In genomic region chr17:86713591-86713990, GRCm38 (mm10) we compare ENCODE assay signal across 12 mouse cellular contexts. TPM values are rescaled to one million over a fixed set of nuclear protein-coding genes. Genes with fewer than 3 reads are reported as not detected.
A peak's percentile ranks its signal among the peaks of the same experiment; 100 is the strongest.
DNase-seq lines count a peak whose midpoint lies in the region; ATAC-seq and TF ChIP-seq lines count a peak whose summit lies in the region.
"Had no signal": no experiment of that assay in that cellular context is flagged by ENCODE, and none has a peak within 500 bp of the region (broad histone marks: within the 10 kb centered on the region; RNA-seq: fewer than 3 reads in every experiment).

No protein-coding gene starts in this region.

- no peak for DNase-seq in intestine, embryonic 14.5 days (ENCODE audit: low spot score)
- DNase-seq in embryo, embryonic 11 days = peak; percentile 63
- DNase-seq in lung, postnatal 4 days = peak; percentile 40 to 58
- no peak for DNase-seq in midbrain, postnatal 0 days (ENCODE audit: low spot score)
- DNase-seq in c-Kit-positive CD71-positive TER-119-positive erythroid progenitor cells, embryonic 14.5 days (ENCODE audit: low spot score) = no peak
- no peak for DNase-seq in thymus, adult 2 months
- DNase-seq: cerebellum, postnatal 25 days; liver, embryonic 13.5 days had no signal

- H3K27ac ChIP-seq in intestine, embryonic 14.5 days (ENCODE audit: low read depth) = no peak overlapping the region
- no peak overlapping the region for H3K27ac ChIP-seq in intestine, postnatal 0 days (ENCODE audit: low read depth, low read length)
- no peak overlapping the region for H3K27ac ChIP-seq in intestine, embryonic 16.5 days (ENCODE audit: low read length)
- no peak overlapping the region for H3K27ac ChIP-seq in midbrain, postnatal 0 days (ENCODE audit: low read depth, low read length)
- H3K27ac ChIP-seq in thymus, adult 2 months (ENCODE audit: control insufficient read depth, insufficient read depth, low read length) = no peak overlapping the region
- H3K27ac ChIP-seq: heart, embryonic 15.5 days; liver, embryonic 13.5 days had no signal

- 7% methylated on average over 8 of the region's 8 CpGs for WGBS in intestine, embryonic 14.5 days
- 16% methylated on average over 8 of the region's 8 CpGs for WGBS in intestine, postnatal 0 days
- 10% methylated on average over 8 of the region's 8 CpGs for WGBS in intestine, embryonic 16.5 days
- 28% methylated on average over 8 of the region's 8 CpGs for WGBS in midbrain, postnatal 0 days
- WGBS in thymus, adult 2 months = 65% methylated on average over 8 of the region's 8 CpGs

- no peak overlapping the region for H3K9ac ChIP-seq in intestine, embryonic 14.5 days (ENCODE audit: low read length)
- H3K9ac ChIP-seq in intestine, postnatal 0 days (ENCODE audit: low read depth, low read length) = no peak overlapping the region
- H3K9ac ChIP-seq in intestine, embryonic 16.5 days (ENCODE audit: low read depth, low read length) = no peak overlapping the region
- H3K9ac ChIP-seq in midbrain, postnatal 0 days (replicated peaks; ENCODE audit: low read length, poor library complexity, severe bottlenecking) = no peak overlapping the region
- H3K9ac ChIP-seq: heart, embryonic 15.5 days; liver, embryonic 13.5 days had no signal

- no peak overlapping the region for H3K4me2 ChIP-seq in intestine, embryonic 14.5 days (ENCODE audit: low read length)
- H3K4me2 ChIP-seq in intestine, postnatal 0 days (replicated peaks; ENCODE audit: low read depth) = no peak overlapping the region
- H3K4me2 ChIP-seq in intestine, embryonic 16.5 days (ENCODE audit: low read depth, low read length) = no peak overlapping the region
- H3K4me2 ChIP-seq in midbrain, postnatal 0 days (ENCODE audit: low read depth, low read length, poor library complexity, severe bottlenecking) = no peak overlapping the region
- H3K4me2 ChIP-seq: heart, embryonic 15.5 days; liver, embryonic 13.5 days had no signal

- peak; percentile 50; the same call in 1 of the 2 replicates for ATAC-seq in intestine, embryonic 14.5 days (replicated peaks; ENCODE audit: low FRiP score, low TSS enrichment, low read depth)
- no peak for ATAC-seq in intestine, postnatal 0 days
- ATAC-seq in intestine, embryonic 16.5 days = peak; percentile 46; the same call in 1 of the 2 replicates
- no peak for ATAC-seq in midbrain, postnatal 0 days (ENCODE audit: low FRiP score)

- no peak for TF ChIP-seq POLR2A in thymus, adult 2 months (IDR thresholded peaks at IDR 0.05; ENCODE audit: control insufficient read depth, extremely low read depth, insufficient read depth, low read length, poor library complexity)

- no peak overlapping the region for H3K4me3 ChIP-seq in intestine, embryonic 14.5 days (ENCODE audit: low read depth, low read length)
- no peak overlapping the region for H3K4me3 ChIP-seq in intestine, postnatal 0 days (ENCODE audit: low read depth, low read length)
- no peak overlapping the region for H3K4me3 ChIP-seq in intestine, embryonic 16.5 days (ENCODE audit: low read length)
- no peak overlapping the region for H3K4me3 ChIP-seq in midbrain, postnatal 0 days (ENCODE audit: low read depth, low read length)
- no peak overlapping the region for H3K4me3 ChIP-seq in thymus, adult 2 months (ENCODE audit: control insufficient read depth, insufficient read depth, low read length)
- H3K4me3 ChIP-seq: heart, embryonic 15.5 days; liver, embryonic 13.5 days had no signal

- 0 out of 2 replicates have a peak, but pooled peaks cover 3% of the 10 kb centered on the region for H3K4me1 ChIP-seq in intestine, embryonic 14.5 days (replicated peaks; ENCODE audit: control insufficient read depth, insufficient read depth, low read length)
- H3K4me1 ChIP-seq in intestine, postnatal 0 days (replicated peaks; ENCODE audit: control insufficient read depth, insufficient read depth, low read length) = peaks cover 5% of the 10 kb centered on the region; the same call in 1 of the 2 replicates
- peaks cover 7% of the 10 kb centered on the region; the same call in 1 of the 2 replicates for H3K4me1 ChIP-seq in intestine, embryonic 16.5 days (ENCODE audit: control insufficient read depth, insufficient read depth, low read length)
- H3K4me1 ChIP-seq in midbrain, postnatal 0 days (ENCODE audit: insufficient read depth, low read length) = no peaks in the 10 kb centered on the region
- H3K4me1 ChIP-seq in thymus, adult 2 months (replicated peaks; ENCODE audit: control insufficient read depth, insufficient read depth, low read length) = peaks cover 12% of the 10 kb centered on the region

- H3K9me3 ChIP-seq in intestine, embryonic 14.5 days (ENCODE audit: control insufficient read depth, low read length) = no peaks in the 10 kb centered on the region
- no peaks in the 10 kb centered on the region for H3K9me3 ChIP-seq in intestine, postnatal 0 days (ENCODE audit: control insufficient read depth)
- H3K9me3 ChIP-seq in intestine, embryonic 16.5 days (ENCODE audit: control insufficient read depth, low read length) = no peaks in the 10 kb centered on the region
- H3K9me3 ChIP-seq in midbrain, postnatal 0 days (ENCODE audit: low read length) = no peaks in the 10 kb centered on the region
- H3K9me3 ChIP-seq: heart, embryonic 15.5 days; liver, embryonic 13.5 days had no signal

- H3K36me3 ChIP-seq in intestine, embryonic 14.5 days (ENCODE audit: control insufficient read depth, insufficient read depth, low read length) = no peaks in the 10 kb centered on the region
- no peaks in the 10 kb centered on the region for H3K36me3 ChIP-seq in intestine, postnatal 0 days (ENCODE audit: control insufficient read depth, insufficient read depth)
- H3K36me3 ChIP-seq in intestine, embryonic 16.5 days (ENCODE audit: control insufficient read depth, insufficient read depth, low read length) = no peaks in the 10 kb centered on the region
- no peaks in the 10 kb centered on the region for H3K36me3 ChIP-seq in midbrain, postnatal 0 days (ENCODE audit: insufficient read depth, low read length)
- no peaks in the 10 kb centered on the region for H3K36me3 ChIP-seq in thymus, adult 2 months (ENCODE audit: control insufficient read depth, insufficient read depth, low read length)
- H3K36me3 ChIP-seq: heart, embryonic 15.5 days; liver, embryonic 13.5 days had no signal

- TF ChIP-seq CTCF in intestine, postnatal 0 days (IDR thresholded peaks at IDR 0.05; ENCODE audit: low read depth) = no peak
- TF ChIP-seq CTCF in midbrain, postnatal 0 days (IDR thresholded peaks at IDR 0.05) = no peak
- TF ChIP-seq CTCF in thymus, adult 2 months (IDR thresholded peaks at IDR 0.05; ENCODE audit: borderline replicate concordance, control insufficient read depth, extremely low read depth, insufficient read depth, low read length, poor library complexity) = no peak

- no peaks in the 10 kb centered on the region for H3K27me3 ChIP-seq in intestine, embryonic 14.5 days (replicated peaks; ENCODE audit: control insufficient read depth, insufficient read depth, low read length)
- no peaks in the 10 kb centered on the region for H3K27me3 ChIP-seq in intestine, postnatal 0 days (replicated peaks; ENCODE audit: control insufficient read depth, insufficient read depth, low read length)
- H3K27me3 ChIP-seq in intestine, embryonic 16.5 days (replicated peaks; ENCODE audit: control insufficient read depth, insufficient read depth, low read length) = no peaks in the 10 kb centered on the region
- no peaks in the 10 kb centered on the region for H3K27me3 ChIP-seq in midbrain, postnatal 0 days (ENCODE audit: insufficient read depth, low read length)
- H3K27me3 ChIP-seq in thymus, adult 2 months (ENCODE audit: control insufficient read depth, insufficient read depth, low read length) = no peaks in the 10 kb centered on the region
- H3K27me3 ChIP-seq: CH12.LX; heart, embryonic 15.5 days; liver, embryonic 13.5 days had no signal

RNA-seq across cellular contexts. Expression of gene Epas1, which starts 39.9 kb away (rescaled TPM):
- 7.7 TPM in 2 replicates for polyA plus RNA-seq in intestine, embryonic 14.5 days (2014; fragmentation: Nextera tagmentation; extraction: Ambion mirVana)
- polyA plus RNA-seq in intestine, postnatal 0 days (2015; fragmentation: Nextera tagmentation; extraction: Ambion mirVana) = 7.4 and 8.7 TPM in 2 replicates
- 4.0 and 4.7 TPM in 2 replicates for polyA plus RNA-seq in intestine, embryonic 16.5 days (2015; fragmentation: Nextera tagmentation; extraction: Ambion mirVana)
- 17.5 and 21.5 TPM in 2 replicates for total RNA-seq in midbrain, postnatal 0 days (2014; rRNA removed)
- polyA plus RNA-seq in midbrain, postnatal 0 days (2015; fragmentation: Nextera tagmentation; extraction: Ambion mirVana) = 6.0 and 6.3 TPM in 2 replicates
- 16.6 and 18.9 TPM in 2 replicates for polyA plus RNA-seq in thymus, adult 2 months (2012; rRNA removed)

Comparison
In these comparisons a context has a peak if more than half of its experiments do, and no peak if none do; other contexts are left out.
1. ATAC-seq: peak in intestine, embryonic 14.5 days (single experiment) and intestine, embryonic 16.5 days (single experiment); none in intestine, postnatal 0 days (single experiment) and midbrain, postnatal 0 days (single experiment).
2. DNase-seq: peak in embryo, embryonic 11 days (single experiment) and lung, postnatal 4 days (2 of 2); none in intestine, embryonic 14.5 days (single experiment), midbrain, postnatal 0 days (single experiment), c-Kit-positive CD71-positive TER-119-positive erythroid progenitor cells, embryonic 14.5 days (single experiment) and thymus, adult 2 months (single experiment).